Mouse (Mus musculus) hindbrain, embryonic 13.5 days (tissue): ENCODE data around the gene Dtx4. TPM values are rescaled to one million over a fixed set of nuclear protein-coding genes. Genes with fewer than 3 reads are reported as not detected.
"Not testable (repeated sequence)": the region's sequence is repeated elsewhere in the genome, so short reads cannot be mapped to it uniquely, and the experiment has no call there.

Experiments
- ATAC-seq: fragments of 200-750 bp; cut with Nextera tagmentation; 2 replicates; pipeline ENCODE4 v1.8.0; 2017; ENCODE audit warnings: moderate TSS enrichment; ENCODE audit not compliant: low FRiP score
- H3K27ac ChIP-seq: fragments of 300-500 bp; sonication (generic); 2 replicates; pipeline ENCODE4 v1.5.1; 2015; ENCODE audit warnings: inconsistent platforms, mild to moderate bottlenecking, moderate library complexity
- H3K27me3 ChIP-seq: fragments of 300-500 bp; sonication (generic); 2 replicates; pipeline ENCODE4 v1.6.1; 2015; ENCODE audit warnings: mild to moderate bottlenecking, inconsistent platforms
- H3K36me3 ChIP-seq: fragments of 300-500 bp; sonication (generic); 2 replicates; pipeline ENCODE4 v1.6.1; 2015; ENCODE audit warnings: mild to moderate bottlenecking, inconsistent platforms
- H3K4me1 ChIP-seq: fragments of 300-500 bp; sonication (generic); replicated peaks from 2 replicates; pipeline ENCODE4 v1.6.1; 2015; ENCODE audit warnings: inconsistent platforms
- H3K4me2 ChIP-seq: fragments of 300-500 bp; sonication (generic); 2 replicates; pipeline ENCODE4 v1.6.1; 2015; ENCODE audit warnings: inconsistent platforms, mild to moderate bottlenecking, moderate library complexity
- H3K4me3 ChIP-seq: fragments of 300-500 bp; sonication (generic); 2 replicates; pipeline ENCODE4 v1.5.1; 2015; ENCODE audit warnings: mild to moderate bottlenecking, inconsistent platforms
- H3K9ac ChIP-seq: fragments of 300-500 bp; sonication (generic); 2 replicates; pipeline ENCODE4 v1.6.1; 2015; ENCODE audit warnings: mild to moderate bottlenecking, inconsistent platforms
- H3K9me3 ChIP-seq: fragments of 300-500 bp; sonication (generic); 2 replicates; pipeline ENCODE4 v1.6.1; 2016; ENCODE audit warnings: inconsistent platforms
- WGBS: fragments of 180-500 bp; shearing (Covaris S2); methylation state at CpG from one replicate; pipeline ENCODE4 v1.1.7; 2015; 5-methylcytosine and 5-hydroxymethylcytosine counted together
- polyA plus RNA-seq: library from polyadenylated mRNA; unstranded; fragments of >200 nt; fragmentation: Nextera tagmentation; extraction: Ambion mirVana; gene quantifications from 2 replicates; pipeline ENCODE4 v1.2.1, GENCODE M21; 2015

Gene Dtx4
- polyA plus RNA-seq = 34.8 and 36.8 TPM in 2 replicates

DNA sequence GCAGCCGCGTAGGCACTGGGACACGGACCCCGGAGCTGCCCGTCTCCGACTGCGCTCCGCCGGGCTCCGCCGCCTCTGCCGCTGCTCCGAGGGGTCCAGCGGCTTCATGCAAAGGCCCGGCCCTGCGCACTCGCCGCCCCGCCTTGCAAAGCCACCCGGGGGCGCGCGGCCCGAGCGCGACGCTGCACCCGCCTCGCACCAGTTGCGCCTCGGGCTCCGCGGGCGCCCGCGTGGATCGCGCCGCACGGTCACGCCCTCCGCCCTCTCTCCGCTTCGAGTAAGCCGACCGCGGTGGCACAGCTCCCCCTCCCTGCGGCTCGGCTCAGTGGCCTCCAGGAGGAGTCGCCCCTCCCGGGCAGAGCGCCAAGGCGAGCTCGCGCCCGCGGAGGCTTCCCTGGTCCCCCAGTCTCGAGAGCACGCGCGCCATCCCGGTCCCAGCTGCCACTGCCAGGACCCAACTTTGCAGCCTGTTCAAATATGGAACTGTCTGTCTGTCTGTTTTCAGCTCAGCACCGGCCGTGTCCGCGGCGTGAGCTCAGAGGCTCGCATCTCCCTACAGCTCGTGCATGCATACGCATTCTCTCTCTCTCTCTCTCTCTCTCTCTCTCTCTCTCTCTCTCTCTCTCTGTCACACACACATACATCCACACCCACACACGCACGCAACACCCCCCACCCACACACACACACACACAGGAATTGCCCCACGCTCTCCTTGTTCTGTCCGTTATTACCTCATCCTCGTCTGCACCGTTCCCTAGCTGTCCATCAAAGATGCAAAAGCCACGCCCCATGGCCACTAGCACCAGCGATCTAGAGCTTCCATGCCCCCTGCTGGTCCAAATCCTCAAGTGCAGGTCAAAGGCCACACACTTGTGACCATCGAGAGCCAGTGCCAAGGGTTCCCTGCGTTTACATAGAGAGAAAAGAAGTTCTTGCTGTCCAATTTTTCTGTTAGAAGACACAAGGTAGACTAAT, at the start of gene Dtx4:
Gene Dtx4 (minus strand): TSS at position 85 of the 978 bp plus-strand sequence.
- H3K9ac ChIP-seq = peak within 1 kb of the TSS; percentile 99
- peak within 1 kb of the TSS; percentile 95 for H3K4me3 ChIP-seq
- no peaks in the 10 kb centered on the region for H3K36me3 ChIP-seq
- peak within 1 kb of the TSS; percentile 97 for H3K27ac ChIP-seq
- H3K27me3 ChIP-seq = no peaks in the 10 kb centered on the region
- ATAC-seq = peak; percentile 93
- peak within 1 kb of the TSS; percentile 75 for H3K4me2 ChIP-seq
- under 1% methylated on average over 69 of the region's 80 CpGs for WGBS
- no peaks in the 10 kb centered on the region for H3K9me3 ChIP-seq
- H3K4me1 ChIP-seq = peaks cover 31% of the 10 kb centered on the region

DNA sequence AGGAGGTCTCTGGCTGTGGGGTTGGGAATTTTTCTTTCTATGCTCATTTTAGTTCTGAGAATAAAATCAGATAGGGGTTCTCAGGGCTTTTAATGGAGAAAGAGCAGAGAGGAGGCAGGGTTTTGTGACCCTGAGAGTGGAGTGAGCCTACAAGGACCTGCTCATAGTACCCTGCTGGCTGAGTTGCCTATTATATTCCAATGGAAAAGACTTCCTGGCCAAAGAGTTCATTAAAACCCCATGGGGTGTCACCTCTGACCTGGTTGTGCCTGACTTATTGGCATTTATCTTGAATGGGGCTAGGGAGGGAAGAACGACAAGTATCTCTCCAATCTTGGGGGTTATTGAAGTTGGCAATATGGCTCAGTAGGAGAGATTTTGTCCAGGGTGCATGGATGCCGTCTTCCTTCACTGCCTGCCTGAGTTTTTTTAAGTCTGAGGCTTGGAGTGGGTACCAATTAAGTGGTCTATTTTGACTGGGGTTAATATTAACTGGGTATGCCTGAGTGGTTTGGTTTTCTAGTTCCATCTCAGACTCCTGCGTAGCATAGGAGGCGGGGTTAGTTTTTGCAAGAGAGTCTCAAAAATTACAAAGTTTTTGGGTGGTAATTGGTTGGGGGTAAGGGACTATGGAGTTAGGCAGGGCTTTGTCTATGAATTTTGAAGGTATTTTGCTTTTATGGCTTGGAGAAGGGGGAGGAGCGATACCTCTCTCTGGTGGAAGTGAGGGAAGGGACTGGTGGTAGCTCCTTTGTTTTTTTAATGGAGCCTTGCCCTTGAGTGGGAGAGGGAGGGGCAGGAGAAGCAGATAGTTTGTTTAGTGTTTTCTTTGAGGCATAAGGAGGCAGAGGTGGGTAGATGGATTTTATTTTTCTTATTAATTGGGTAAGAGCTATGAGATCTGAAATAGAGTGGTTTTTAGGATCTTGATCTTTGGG, 49.0 kb upstream of the Dtx4 start:
- Histone ChIP-seq H3K27me3 (no peaks in the 10 kb centered on the region), H3K4me1 (no peaks in the 10 kb centered on the region), H3K27ac (no peak overlapping the region), H3K4me3 (no peak overlapping the region), H3K4me2 (no peak overlapping the region), H3K9ac (no peak overlapping the region), H3K9me3 (no peaks in the 10 kb centered on the region), H3K36me3 (no peaks in the 10 kb centered on the region)
- WGBS = 54% methylated on average over 5 of the region's 5 CpGs
- no peak for ATAC-seq

DNA sequence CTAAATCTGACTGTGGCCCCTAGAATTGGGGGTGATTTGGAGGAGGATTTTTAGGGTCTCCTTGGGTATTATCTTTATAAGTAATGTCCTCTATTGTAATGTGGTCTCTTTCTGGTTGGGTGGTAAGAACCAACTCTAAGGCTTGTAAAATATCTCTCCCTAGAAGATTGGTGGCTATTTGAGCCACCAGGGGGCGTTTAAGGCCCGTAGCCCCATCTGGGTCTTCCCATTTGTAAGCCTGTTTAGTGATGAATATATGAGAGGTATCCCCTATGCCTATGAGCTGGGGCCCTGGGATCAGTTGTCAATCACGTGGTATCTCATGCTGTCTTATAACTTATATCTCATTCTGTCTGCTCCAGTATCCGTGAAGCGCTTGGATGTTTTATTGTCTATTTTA, 47.9 kb upstream of the Dtx4 start:
- no peak overlapping the region for H3K4me3 ChIP-seq
- no peaks in the 10 kb centered on the region for H3K9me3 ChIP-seq
- no peaks in the 10 kb centered on the region for H3K36me3 ChIP-seq
- WGBS = 83% methylated on average over 5 of the region's 5 CpGs
- no peak for ATAC-seq
- H3K27ac ChIP-seq = no peak overlapping the region
- H3K9ac ChIP-seq = no peak overlapping the region
- no peaks in the 10 kb centered on the region for H3K4me1 ChIP-seq
- no peak overlapping the region for H3K4me2 ChIP-seq
- no peaks in the 10 kb centered on the region for H3K27me3 ChIP-seq

DNA sequence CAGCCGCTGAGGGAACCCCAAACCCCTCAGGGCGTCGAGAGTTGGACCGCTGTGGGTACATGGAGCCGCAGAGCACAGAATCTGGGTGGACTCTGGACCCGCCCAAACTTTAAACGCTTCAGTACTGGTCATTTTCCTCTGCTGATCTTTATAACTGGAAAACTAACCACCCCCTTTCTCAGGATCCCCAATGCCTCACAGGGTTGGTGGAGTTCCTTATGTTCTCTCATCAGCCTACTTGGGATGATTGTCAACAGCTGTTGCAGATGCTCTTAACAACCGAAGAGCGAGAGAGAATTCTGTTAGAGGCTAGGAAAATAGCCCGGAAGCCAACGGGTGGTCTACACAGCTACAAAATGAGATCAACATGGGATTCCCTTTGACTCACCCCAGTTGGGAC, 44.2 kb upstream of the Dtx4 start, which contains the start of gene Fam111a:
Gene Fam111a (plus strand): TSS at position 301 of the 400 bp plus-strand sequence.
- not testable (repeated sequence) for H3K36me3 ChIP-seq, H3K9ac ChIP-seq, H3K4me1 ChIP-seq, H3K4me2 ChIP-seq, ATAC-seq, H3K4me3 ChIP-seq, H3K27ac ChIP-seq, H3K27me3 ChIP-seq, H3K9me3 ChIP-seq
- 98% methylated on average over 11 of the region's 11 CpGs for WGBS

DNA sequence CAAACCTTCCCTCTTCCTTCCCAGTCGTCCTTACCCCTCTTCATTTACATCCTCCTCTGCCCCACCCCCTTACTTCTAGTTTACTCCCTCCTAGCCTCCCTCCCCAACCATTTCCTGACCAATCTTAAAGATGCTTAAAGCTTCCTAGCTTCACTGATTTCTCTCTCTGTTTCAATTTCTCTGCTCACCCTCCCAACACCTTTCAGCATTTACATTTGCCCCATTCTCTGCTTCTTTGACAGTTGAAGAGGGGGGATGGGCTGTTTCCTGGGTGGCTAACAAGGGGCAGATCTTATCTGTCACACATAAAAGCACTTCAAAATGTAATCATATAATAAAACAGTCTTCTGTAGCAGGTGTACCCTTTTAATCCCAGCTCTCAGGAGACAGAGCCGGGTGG, 40.4 kb upstream of the Dtx4 start:
- no peaks in the 10 kb centered on the region for H3K36me3 ChIP-seq
- WGBS = 33% methylated on average over 2 of the region's 2 CpGs
- no peaks in the 10 kb centered on the region for H3K4me1 ChIP-seq
- H3K4me2 ChIP-seq = no peak overlapping the region
- H3K27me3 ChIP-seq = no peaks in the 10 kb centered on the region
- no peak overlapping the region for H3K9ac ChIP-seq
- no peak for ATAC-seq
- no peak overlapping the region for H3K4me3 ChIP-seq
- H3K27ac ChIP-seq = no peak overlapping the region
- H3K9me3 ChIP-seq = no peaks in the 10 kb centered on the region

DNA sequence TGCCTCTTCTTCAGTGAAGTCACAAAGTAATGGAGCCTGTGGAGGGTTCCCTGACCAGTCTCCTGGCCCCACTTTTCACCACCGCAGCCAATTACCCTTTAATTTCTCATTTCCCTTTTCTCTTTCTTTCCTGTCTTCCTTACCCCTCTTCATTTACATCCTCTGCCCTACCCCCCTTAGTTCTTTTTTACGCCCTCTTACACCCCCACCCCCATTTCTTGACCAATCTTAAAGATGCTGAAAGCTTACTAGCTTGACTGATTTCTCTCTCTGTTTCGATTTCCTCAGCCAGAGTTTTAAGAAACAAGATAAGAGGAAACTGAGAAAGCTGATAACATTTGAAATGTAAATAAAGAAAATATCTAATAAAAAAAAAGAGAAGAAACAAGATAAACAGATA, 39.5 kb upstream of the Dtx4 start:
- H3K27ac ChIP-seq = no peak overlapping the region
- H3K27me3 ChIP-seq = no peaks in the 10 kb centered on the region
- no peaks in the 10 kb centered on the region for H3K4me1 ChIP-seq
- no peak overlapping the region for H3K4me2 ChIP-seq
- H3K9ac ChIP-seq = no peak overlapping the region
- H3K4me3 ChIP-seq = no peak overlapping the region
- 77% methylated on average over 3 of the region's 3 CpGs for WGBS
- no peaks in the 10 kb centered on the region for H3K36me3 ChIP-seq
- H3K9me3 ChIP-seq = no peaks in the 10 kb centered on the region
- no peak for ATAC-seq

DNA sequence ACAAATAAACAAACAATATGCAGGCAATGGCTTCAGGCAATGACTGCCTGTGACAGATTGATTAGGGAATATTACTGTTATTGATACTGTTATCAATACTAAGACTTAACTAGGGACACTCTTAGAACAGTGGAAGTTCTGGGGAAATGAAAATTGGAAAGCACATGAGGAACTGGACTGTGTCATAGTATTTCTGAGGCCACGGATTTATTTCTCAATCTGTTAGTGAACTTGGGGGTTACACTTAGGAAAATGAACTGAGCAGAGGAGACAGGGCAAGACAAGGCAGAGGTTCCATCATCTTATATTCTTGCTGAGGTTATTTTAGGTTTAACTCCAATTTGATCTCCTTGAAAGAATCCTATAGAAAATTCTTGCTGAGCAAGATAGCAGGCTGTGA, 38.7 kb upstream of the Dtx4 start:
- Histone ChIP-seq H3K9ac (no peak overlapping the region), H3K9me3 (no peaks in the 10 kb centered on the region), H3K27ac (no peak overlapping the region), H3K4me2 (no peak overlapping the region), H3K4me3 (no peak overlapping the region), H3K27me3 (no peaks in the 10 kb centered on the region), H3K36me3 (no peaks in the 10 kb centered on the region), H3K4me1 (no peaks in the 10 kb centered on the region)
- ATAC-seq = no peak
- 87% methylated on average over 1 of the region's 1 CpGs for WGBS

DNA sequence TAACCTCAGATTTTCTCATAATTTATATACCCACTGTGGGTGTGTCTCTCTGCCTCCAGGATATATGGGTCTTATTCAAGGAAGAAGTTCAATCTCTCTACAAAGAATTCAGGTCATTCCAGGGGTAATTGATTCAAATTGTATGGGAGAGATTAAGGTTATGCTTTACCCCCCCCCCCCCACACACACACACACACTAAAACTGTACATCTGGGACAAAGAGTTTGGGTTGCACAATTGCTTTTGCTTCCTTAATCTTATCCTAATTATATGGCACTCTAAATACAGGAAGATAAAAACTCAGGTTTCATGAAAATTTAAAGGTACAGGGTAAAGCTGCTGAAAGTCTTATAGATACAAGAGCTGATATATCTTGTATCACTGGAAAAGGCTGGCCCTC, 35.9 kb upstream of the Dtx4 start:
- Histone ChIP-seq H3K4me2 (no peak overlapping the region), H3K4me3 (no peak overlapping the region), H3K36me3 (no peaks in the 10 kb centered on the region), H3K4me1 (no peaks in the 10 kb centered on the region), H3K27me3 (no peaks in the 10 kb centered on the region), H3K9me3 (no peaks in the 10 kb centered on the region), H3K27ac (no peak overlapping the region), H3K9ac (no peak overlapping the region)
- ATAC-seq = no peak

DNA sequence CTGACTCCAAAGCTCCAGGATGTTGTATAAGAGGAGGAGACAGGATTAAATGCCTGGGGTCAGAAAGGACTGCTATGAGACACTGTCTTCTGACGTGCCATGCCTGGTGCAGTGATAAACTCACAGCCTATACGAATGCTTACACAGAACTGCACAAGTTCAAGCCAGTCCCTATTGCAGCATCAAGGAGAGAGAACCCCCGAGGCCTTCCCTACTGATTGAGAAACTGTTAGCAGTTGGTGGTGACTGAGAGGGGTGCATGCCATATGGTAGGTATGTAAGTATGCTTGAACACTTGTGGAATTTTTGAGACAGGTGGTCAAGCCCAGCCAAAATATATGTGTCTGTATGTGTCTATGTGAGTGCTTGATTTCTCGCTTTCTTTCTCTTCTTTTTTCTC, 22.1 kb upstream of the Dtx4 start:
- 58% methylated on average over 4 of the region's 4 CpGs for WGBS
- H3K4me2 ChIP-seq = no peak overlapping the region
- no peak overlapping the region for H3K9ac ChIP-seq
- H3K4me1 ChIP-seq = no peaks in the 10 kb centered on the region
- no peak overlapping the region for H3K4me3 ChIP-seq
- H3K27ac ChIP-seq = no peak overlapping the region
- no peak for ATAC-seq
- H3K9me3 ChIP-seq = no peaks in the 10 kb centered on the region
- no peaks in the 10 kb centered on the region for H3K36me3 ChIP-seq
- H3K27me3 ChIP-seq = no peaks in the 10 kb centered on the region

DNA sequence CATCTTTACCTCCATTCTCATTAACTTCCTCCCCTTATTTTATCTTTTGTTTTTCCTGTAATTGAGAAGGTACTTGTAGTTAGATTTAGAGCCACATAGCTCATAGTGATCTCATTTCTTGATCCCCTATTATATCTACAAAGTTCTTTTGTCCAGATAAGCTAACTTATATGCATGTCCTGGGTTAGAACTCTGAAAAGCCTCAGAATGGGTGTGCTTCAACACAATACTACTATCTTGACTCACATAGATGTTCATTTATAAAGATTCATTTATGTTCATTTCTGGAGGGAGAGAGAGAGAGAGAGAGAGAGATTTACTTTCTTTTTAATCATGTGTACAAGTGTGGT, 17.3 kb upstream of the Dtx4 start:
- Histone ChIP-seq H3K9ac (no peak overlapping the region), H3K27me3 (no peaks in the 10 kb centered on the region), H3K4me3 (peak overlapping the region; percentile 42), H3K27ac (no peak overlapping the region), H3K9me3 (no peaks in the 10 kb centered on the region), H3K4me2 (peak overlapping the region; percentile 61), H3K4me1 (no peaks in the 10 kb centered on the region), H3K36me3 (no peaks in the 10 kb centered on the region)
- no peak for ATAC-seq

DNA sequence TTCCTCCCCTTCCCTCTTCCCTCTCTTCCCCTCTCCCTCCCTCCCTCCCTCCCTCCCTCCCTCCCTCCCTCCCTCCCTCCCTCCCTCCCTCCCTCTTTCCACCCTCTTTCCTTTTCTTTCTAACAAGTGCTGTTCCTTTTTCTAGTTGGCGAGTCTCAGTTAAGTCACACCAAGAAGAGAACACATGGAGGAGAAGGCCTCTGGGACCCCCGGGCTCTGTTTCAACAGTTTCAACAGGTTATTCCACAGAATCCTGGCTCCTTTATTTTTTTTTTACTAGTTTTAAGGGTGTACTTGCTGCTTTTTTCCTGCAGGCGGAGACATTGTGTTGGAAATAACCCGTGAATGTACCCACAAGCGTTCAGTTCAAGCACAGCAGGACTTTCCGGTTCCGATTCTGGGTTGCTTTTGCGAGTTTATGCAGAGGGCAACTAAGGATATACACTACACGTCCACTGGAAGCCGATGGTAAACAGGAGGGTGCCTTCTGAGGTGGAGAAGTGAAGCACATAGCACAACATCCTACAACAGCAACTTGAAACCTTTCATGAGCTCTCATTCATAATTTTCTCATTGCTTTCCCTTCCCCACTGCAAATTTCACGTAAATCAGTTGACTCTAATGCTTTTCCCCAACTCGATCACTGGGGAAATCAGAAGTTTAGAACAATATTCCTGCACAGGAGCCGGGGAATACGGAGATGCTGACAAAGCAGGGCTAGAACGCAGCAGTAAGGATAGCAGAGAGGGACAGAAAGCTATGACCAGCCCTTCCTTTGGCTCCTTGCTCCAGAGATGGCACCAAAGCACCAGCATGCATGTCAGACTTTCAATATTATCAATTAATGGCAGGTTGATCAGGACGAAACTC, 16.7 kb upstream of the Dtx4 start:
- Histone ChIP-seq H3K9ac (peak overlapping the region; percentile 69), H3K27me3 (no peaks in the 10 kb centered on the region), H3K4me3 (peak overlapping the region; percentile 42), H3K4me1 (no peaks in the 10 kb centered on the region), H3K27ac (peak overlapping the region; percentile 30; the same call in 1 of the 2 replicates), H3K9me3 (no peaks in the 10 kb centered on the region), H3K4me2 (peak overlapping the region; percentile 61), H3K36me3 (no peaks in the 10 kb centered on the region)
- 2% methylated on average over 16 of the region's 16 CpGs for WGBS
- ATAC-seq = peak; percentile 90

DNA sequence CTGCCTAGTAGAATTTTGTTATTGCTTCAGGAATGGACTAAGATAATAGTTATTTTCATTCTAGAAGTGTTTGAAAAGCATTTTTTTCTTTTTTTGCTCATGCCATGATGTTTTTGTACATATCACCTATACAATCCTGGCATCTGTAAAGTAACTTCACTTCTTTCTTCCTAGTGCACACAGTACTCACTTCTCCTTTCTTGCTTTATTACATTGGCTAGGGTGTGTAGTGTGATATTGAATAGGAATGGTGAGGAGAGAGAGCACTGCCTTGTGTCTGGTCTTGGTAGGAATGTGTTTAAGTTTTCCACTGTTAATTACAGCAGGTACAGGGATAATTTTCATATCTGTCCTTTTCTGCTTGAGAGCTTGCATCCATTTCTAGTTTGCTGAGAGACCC, 13.4 kb upstream of the Dtx4 start:
- H3K27ac ChIP-seq = no peak overlapping the region
- H3K9ac ChIP-seq = no peak overlapping the region
- ATAC-seq = no peak

More for the DNA sequence above, 13.4 kb upstream of the Dtx4 start:
- no peak overlapping the region for H3K4me2 ChIP-seq
- no peaks in the 10 kb centered on the region for H3K9me3 ChIP-seq
- no peaks in the 10 kb centered on the region for H3K36me3 ChIP-seq
- no peaks in the 10 kb centered on the region for H3K27me3 ChIP-seq
- no peak overlapping the region for H3K4me3 ChIP-seq
- H3K4me1 ChIP-seq = no peaks in the 10 kb centered on the region
